Mouse (Mus musculus) myocyte (in vitro differentiated cells): ENCODE measurements around the gene Spin2d. TPM values are rescaled to one million over a fixed set of nuclear protein-coding genes. Genes with fewer than 3 reads are reported as not detected.
"Not testable (repeated sequence)": the region's sequence is repeated elsewhere in the genome, so short reads cannot be mapped to it uniquely, and the experiment has no call there.

Experiments
- H3K27me3 ChIP-seq: one replicate; pipeline ENCODE4 v1.6.1; 2011; ENCODE audit not compliant: control insufficient read depth, insufficient read depth, insufficient read length
- H3K36me3 ChIP-seq: one replicate; pipeline ENCODE4 v1.6.1; 2011; ENCODE audit not compliant: control insufficient read depth, insufficient read depth
- H3K4me2 ChIP-seq: one replicate; pipeline ENCODE4 v1.6.1; 2011; ENCODE audit warnings: low read depth, control low read depth
- H3K4me3 ChIP-seq: one replicate; pipeline ENCODE4 v1.5.1; 2011; ENCODE audit warnings: mild to moderate bottlenecking, control low read depth, moderate library complexity
- H3K79me2 ChIP-seq: one replicate; pipeline ENCODE4 v1.6.1; 2011; ENCODE audit not compliant: control insufficient read depth, insufficient read depth
- H3ac ChIP-seq: one replicate; pipeline ENCODE4 v1.6.1; 2011; ENCODE audit not compliant: control insufficient read depth, insufficient read length
- POLR2AphosphoS2 ChIP-seq: IDR thresholded peaks from one replicate; pipeline ENCODE4 v1.6.1; 2011; ENCODE audit warnings: low read depth, control low read depth; ENCODE audit not compliant: insufficient read length
- polyA plus RNA-seq: library from polyadenylated mRNA; unstranded; fragments of >200 nt; fragmentation: generic; extraction: Trizol; gene quantifications from one replicate; pipeline ENCODE4 v1.2.1, GENCODE M21; 2012; ENCODE audit warnings: missing spikeins

The Spin2d gene
- polyA plus RNA-seq: not detected

DNA sequence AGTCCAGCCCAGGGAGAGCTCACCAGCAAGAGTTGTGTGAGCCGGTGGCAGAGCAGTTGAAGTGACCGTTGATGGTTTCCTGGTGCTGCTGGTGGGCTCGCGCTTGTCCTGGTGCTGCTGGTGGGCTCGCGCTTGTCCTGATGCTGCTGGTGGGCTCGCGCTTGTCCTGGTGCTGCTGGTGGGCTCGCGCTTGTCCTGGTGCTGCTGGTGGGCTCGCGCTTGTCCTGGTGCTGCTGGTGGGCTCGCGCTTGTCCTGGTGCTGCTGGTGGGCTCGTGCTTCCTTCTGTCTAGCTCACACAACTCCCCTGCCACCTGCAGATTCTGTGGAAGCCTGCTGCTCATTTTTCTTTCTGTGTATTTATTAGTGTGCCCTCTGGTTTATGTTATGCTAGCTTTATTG is at the start of gene Spin2d:
Spin2d (minus strand) TSS at position 101 of the 400 bp plus-strand sequence.
- not testable (repeated sequence) for H3K4me2 ChIP-seq, H3ac ChIP-seq, H3K79me2 ChIP-seq, H3K27me3 ChIP-seq, H3K36me3 ChIP-seq, H3K4me3 ChIP-seq

DNA sequence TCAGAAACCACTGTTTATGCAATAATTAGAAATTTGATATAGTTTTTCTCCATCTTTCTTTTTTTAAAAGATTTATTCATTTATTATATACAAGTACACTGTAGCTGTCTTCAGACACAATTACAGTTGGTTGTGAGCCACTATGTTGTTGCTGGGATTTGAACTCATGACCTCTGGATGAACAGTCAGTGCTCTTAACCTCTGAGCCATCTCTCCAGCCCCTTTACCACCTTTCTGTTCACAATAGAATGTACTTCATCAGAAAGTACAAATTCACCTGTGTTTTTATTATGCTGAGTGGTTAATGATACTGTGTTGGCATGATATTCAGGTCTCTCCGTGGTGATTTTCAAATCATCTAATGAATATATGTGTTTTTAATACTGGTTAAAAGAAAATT is 48.6 kb upstream of the Spin2d start:
- H3ac ChIP-seq: no peak overlapping the region
- no peaks in the 10 kb centered on the region for H3K36me3 ChIP-seq
- TF ChIP-seq POLR2AphosphoS2: no peak
- H3K27me3 ChIP-seq: no peaks in the 10 kb centered on the region
- no peak overlapping the region for H3K4me3 ChIP-seq
- no peak overlapping the region for H3K4me2 ChIP-seq
- H3K79me2 ChIP-seq: no peaks in the 10 kb centered on the region

DNA sequence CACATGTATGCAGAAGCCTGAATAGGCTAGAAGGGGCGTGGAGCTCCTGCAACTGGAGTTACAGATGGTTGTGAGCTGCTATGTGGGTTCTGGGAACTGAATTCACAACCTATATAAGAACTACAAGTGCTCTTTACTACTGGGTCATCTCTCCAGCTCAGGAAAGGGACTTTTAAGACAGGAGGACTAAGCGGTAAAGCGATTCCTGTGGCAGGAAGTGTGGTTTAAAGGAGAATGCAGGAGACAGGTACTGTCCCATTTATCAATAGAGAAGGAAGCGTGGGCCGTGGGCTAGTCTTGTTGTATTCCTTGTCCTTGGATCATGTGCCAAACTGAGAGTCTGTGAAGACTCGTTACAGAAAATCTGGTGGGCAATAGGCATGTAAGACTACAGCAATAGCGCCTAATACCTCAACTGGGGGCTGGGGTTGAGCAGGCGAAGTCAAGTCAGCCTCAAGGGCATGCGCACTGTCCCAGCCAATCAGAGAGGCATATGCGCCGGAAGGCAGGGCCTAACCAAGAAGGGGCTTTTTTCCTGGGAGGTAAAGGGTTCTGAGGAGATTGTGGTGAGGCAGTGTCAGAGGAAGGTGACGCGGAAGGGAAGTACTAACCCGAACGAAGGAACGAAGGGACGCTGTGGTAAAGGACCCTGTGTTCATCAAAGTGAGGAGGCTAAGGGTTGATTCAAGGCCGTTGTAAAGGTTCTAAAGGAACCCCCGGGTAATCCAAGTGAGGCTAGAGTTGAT is 37.2 kb upstream of the Spin2d start, which contains the start of gene Xlr4b:
Xlr4b (plus strand) TSS at position 515 of the 746 bp plus-strand sequence.
- H3ac ChIP-seq, H3K79me2 ChIP-seq, H3K4me2 ChIP-seq, H3K36me3 ChIP-seq, H3K27me3 ChIP-seq, H3K4me3 ChIP-seq: not testable (repeated sequence)

DNA sequence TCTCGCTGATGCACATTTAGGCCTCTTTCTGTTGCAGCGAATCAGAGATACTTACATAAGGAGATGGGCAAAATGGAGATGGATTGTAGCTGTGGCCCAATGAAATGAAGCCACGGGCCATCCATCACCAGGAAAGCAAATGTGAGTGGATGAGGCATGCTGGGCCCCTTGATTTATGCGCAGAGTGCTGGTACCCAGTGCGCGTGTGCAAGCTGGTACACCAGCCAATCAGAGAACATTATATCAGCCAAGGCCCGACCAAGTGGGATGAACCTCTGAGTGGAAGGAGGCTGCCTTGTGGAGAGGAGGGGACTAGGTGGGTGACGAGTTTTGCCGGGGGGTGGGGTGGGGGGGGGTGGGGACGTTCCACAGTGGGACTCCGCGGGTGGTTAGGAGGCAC is 15.1 kb upstream of the Spin2d start, which contains the start of gene Xlr3b:
Xlr3b (plus strand) TSS at position 274 of the 400 bp plus-strand sequence.
- not testable (repeated sequence) for H3K4me3 ChIP-seq, H3K27me3 ChIP-seq, H3ac ChIP-seq, H3K36me3 ChIP-seq, H3K79me2 ChIP-seq, H3K4me2 ChIP-seq

DNA sequence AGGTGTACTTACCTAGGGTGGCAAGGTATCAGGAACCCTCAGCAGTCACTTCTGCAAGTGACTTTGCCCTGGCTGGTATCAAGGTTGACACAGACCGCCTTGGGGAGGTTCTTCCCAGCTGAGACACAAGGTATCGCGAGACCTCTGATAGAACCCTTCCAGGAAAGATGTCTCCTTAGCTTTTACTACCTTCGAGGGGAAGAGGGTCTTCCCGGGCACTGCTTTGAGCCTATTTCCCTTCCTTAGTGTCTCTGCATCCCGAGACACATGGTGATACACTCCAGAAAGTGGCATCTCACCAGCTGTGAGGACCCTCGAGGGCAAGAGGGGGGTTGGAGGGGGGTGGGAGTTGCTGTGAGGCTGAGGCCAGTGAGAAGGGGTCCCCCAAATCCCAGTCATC is 27.4 kb downstream of the Spin2d start, which contains the start of gene DXBay18:
DXBay18 (minus strand) TSS at position 101 of the 400 bp plus-strand sequence.
- H3K4me2 ChIP-seq, H3K36me3 ChIP-seq, H3K4me3 ChIP-seq, H3ac ChIP-seq, H3K79me2 ChIP-seq, H3K27me3 ChIP-seq: not testable (repeated sequence)

DNA sequence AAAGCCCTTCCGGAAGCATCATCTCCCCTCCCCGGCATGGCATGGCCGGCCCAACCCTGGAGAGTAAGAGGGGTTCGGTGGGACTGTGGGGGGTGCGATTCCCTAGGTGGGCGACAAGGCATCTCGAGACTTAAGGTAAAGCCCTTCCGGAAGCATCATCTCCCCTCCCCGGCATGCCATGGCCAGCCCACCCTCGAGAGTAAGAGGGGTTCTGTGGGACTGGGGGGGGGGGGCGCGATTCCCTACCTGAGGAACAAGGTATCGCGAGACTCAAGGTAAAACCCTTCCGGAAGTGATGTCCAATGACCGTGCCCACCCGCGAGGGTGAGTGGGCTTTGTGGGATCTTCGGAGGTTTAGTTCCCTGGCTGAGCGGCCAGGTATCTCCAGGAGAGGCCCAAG is 28.3 kb downstream of the Spin2d start, which contains the start of gene Xlr5b:
Xlr5b (plus strand) TSS at position 301 of the 400 bp plus-strand sequence.
- H3K79me2 ChIP-seq, H3K27me3 ChIP-seq, H3K4me2 ChIP-seq, H3K36me3 ChIP-seq, H3ac ChIP-seq, H3K4me3 ChIP-seq: not testable (repeated sequence)

DNA sequence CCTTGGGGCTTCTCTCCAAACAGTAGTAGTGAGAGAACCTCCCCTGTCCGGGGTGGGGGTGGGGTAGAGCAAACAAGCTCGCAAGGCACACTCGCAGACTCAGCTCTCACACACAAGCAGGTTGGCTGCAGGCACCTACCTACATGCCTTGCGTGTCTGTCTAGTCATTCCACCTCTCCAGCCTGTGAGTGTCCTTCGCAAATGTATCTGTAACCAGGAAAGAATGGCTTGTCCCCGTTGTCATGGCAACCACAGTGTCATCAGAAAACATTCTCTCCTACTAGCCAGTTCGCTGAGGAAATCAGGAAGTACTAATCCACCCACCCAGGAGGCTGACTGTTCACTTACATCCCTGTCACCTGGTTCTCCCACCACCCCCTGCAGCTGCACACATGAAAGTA is 33.6 kb downstream of the Spin2d start:
- H3K79me2 ChIP-seq, H3K4me2 ChIP-seq, H3K27me3 ChIP-seq, H3ac ChIP-seq, H3K36me3 ChIP-seq, H3K4me3 ChIP-seq: not testable (repeated sequence)

Other genes starting within 250 kb of the Spin2d start
- gene Zfp185, start 189.7 kb downstream of the Spin2d start, polyA plus RNA-seq: not detected
- 0.07 TPM for gene Pnma5, start 139.9 kb downstream of the Spin2d start, polyA plus RNA-seq
- gene Pnma3, start 112.2 kb downstream of the Spin2d start, polyA plus RNA-seq: not detected
- 0.55 TPM for gene Xlr4a, start 94.5 kb downstream of the Spin2d start, polyA plus RNA-seq
- gene Xlr3a, start 79.9 kb downstream of the Spin2d start, polyA plus RNA-seq: 1.9 TPM
- not detected for gene Gm14685, start 59.9 kb downstream of the Spin2d start, polyA plus RNA-seq
- not detected for gene Xlr5b, start 28.2 kb downstream of the Spin2d start, polyA plus RNA-seq
- gene DXBay18, start 27.5 kb downstream of the Spin2d start, polyA plus RNA-seq: not detected
- gene Xlr3b, start 15.2 kb upstream of the Spin2d start, polyA plus RNA-seq: 0.40 TPM
- gene Xlr4b, start 37.3 kb upstream of the Spin2d start, polyA plus RNA-seq: 0.05 TPM
- gene F8a, start 51.3 kb upstream of the Spin2d start, polyA plus RNA-seq: 4.5 TPM
- gene Xlr4c, start 66.1 kb upstream of the Spin2d start, polyA plus RNA-seq: 0.10 TPM
- 1.6 TPM for gene Xlr3c, start 88.4 kb upstream of the Spin2d start, polyA plus RNA-seq
- gene Xlr5a, start 116.0 kb upstream of the Spin2d start, polyA plus RNA-seq: not detected
- gene Xlr5c, start 116.0 kb upstream of the Spin2d start, polyA plus RNA-seq: not detected
- not detected for gene Gm45015, start 159.9 kb upstream of the Spin2d start, polyA plus RNA-seq
- 8.9 TPM for gene Zfp275, start 165.6 kb upstream of the Spin2d start, polyA plus RNA-seq
- gene Gm18336, start 221.7 kb upstream of the Spin2d start, polyA plus RNA-seq: not detected
- not detected for gene Zfp92, start 234.1 kb upstream of the Spin2d start, polyA plus RNA-seq